Mouse (Mus musculus) stomach, postnatal 0 days (tissue): ENCODE data around the gene Cops7a.

Experiments
- CTCF ChIP-seq: IDR thresholded peaks from 2 replicates; pipeline ENCODE4 v1.5.1; 2016; ENCODE audit warnings: antibody characterized with exemption, low read depth, mild to moderate bottlenecking, moderate library complexity
- EP300 ChIP-seq: optimal IDR thresholded peaks from 2 replicates; pipeline ENCODE3; 2016; ENCODE audit warnings: antibody characterized with exemption

DNA sequence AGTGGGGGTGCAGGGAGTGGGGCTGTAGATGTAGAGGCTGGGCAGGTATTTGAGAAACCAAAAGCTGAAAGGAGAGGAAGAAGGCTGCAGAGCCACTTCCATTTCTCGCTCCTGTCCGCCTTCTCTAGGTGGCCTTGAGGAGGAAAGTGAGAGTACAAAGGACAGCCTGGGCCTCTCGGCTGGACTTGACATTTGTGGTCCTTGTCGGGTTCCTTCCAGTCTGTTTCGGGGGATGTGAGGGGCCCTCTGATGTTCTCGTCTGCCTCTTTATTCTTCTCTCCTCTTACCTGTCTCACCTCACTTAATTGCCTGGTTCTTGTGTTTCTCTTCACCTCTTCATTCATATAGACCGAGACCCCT, 47.0 kb downstream of the Cops7a start:
- 0 out of 2 replicates have a peak, but pooled peaks have one; percentile 0 for TF ChIP-seq CTCF
- TF ChIP-seq EP300, result no peak
